Mouse (Mus musculus) intestine, postnatal 0 days (tissue): ENCODE measurements around the gene Mrps36. TPM values are rescaled to one million over a fixed set of nuclear protein-coding genes. Genes with fewer than 3 reads are reported as not detected.
"Not testable (repeated sequence)": the region's sequence is repeated elsewhere in the genome, so short reads cannot be mapped to it uniquely, and the experiment has no call there.

Experiments used
- ATAC-seq: fragments of 200-750 bp; cut with Nextera tagmentation; 2 replicates; pipeline ENCODE4 v1.8.0; 2017; ENCODE audit warnings: mild to moderate bottlenecking, moderate TSS enrichment, moderate library complexity
- H3K27ac ChIP-seq: fragments of 300-500 bp; sonication (generic); 2 replicates; pipeline ENCODE4 v1.5.1; 2014; ENCODE audit warnings: mild to moderate bottlenecking, low read depth, low read length, moderate library complexity
- H3K27me3 ChIP-seq: fragments of 300-500 bp; sonication (generic); replicated peaks from 2 replicates; pipeline ENCODE4 v1.6.1; 2014; ENCODE audit warnings: low read length, mixed read lengths; ENCODE audit not compliant: control insufficient read depth, insufficient read depth
- H3K36me3 ChIP-seq: fragments of 300-500 bp; sonication (generic); 2 replicates; pipeline ENCODE4 v1.6.1; 2014; ENCODE audit warnings: mild to moderate bottlenecking, moderate library complexity; ENCODE audit not compliant: control insufficient read depth, insufficient read depth
- H3K4me1 ChIP-seq: fragments of 300-500 bp; sonication (generic); replicated peaks from 2 replicates; pipeline ENCODE4 v1.6.1; 2014; ENCODE audit warnings: antibody characterized with exemption, low read length, mixed read lengths; ENCODE audit not compliant: control insufficient read depth, insufficient read depth
- H3K4me2 ChIP-seq: fragments of 300-500 bp; sonication (generic); replicated peaks from 2 replicates; pipeline ENCODE4 v1.6.1; 2014; ENCODE audit warnings: low read depth, mild to moderate bottlenecking, moderate library complexity
- H3K4me3 ChIP-seq: fragments of 300-500 bp; sonication (generic); 2 replicates; pipeline ENCODE4 v1.5.1; 2014; ENCODE audit warnings: low read depth, low read length
- H3K9ac ChIP-seq: fragments of 300-500 bp; sonication (generic); 2 replicates; pipeline ENCODE4 v1.6.1; 2014; ENCODE audit warnings: mild to moderate bottlenecking, low read depth, low read length
- H3K9me3 ChIP-seq: fragments of 300-500 bp; sonication (generic); 2 replicates; pipeline ENCODE4 v1.6.1; 2016; ENCODE audit warnings: mixed run types; ENCODE audit not compliant: control insufficient read depth
- CTCF ChIP-seq: sonication (generic); IDR thresholded peaks from 2 replicates; pipeline ENCODE4 v1.5.1; 2016; ENCODE audit warnings: low read depth, mild to moderate bottlenecking, control low read depth, antibody characterized with exemption, moderate library complexity
- WGBS: fragments of 180-500 bp; shearing (Covaris S2); extraction: QIAGEN DNeasy Blood & Tissue Kit; methylation state at CpG from one replicate; pipeline ENCODE4 v1.1.7; 2014; 5-methylcytosine and 5-hydroxymethylcytosine counted together
- polyA plus RNA-seq: library from polyadenylated mRNA; unstranded; fragments of >200 nt; fragmentation: Nextera tagmentation; extraction: Ambion mirVana; gene quantifications from 2 replicates; pipeline ENCODE4 v1.2.1, GENCODE M21; 2015

The Mrps36 gene
- polyA plus RNA-seq, 1 experiment from 2014 or later = 410 TPM

GRCm38 (mm10) chr13:100728530-100728929 lies 15.9 kb downstream of the Mrps36 start:
- not testable (repeated sequence) for H3K4me2 ChIP-seq, H3K27ac ChIP-seq, H3K27me3 ChIP-seq, ATAC-seq, H3K9me3 ChIP-seq, H3K4me1 ChIP-seq, H3K9ac ChIP-seq, H3K4me3 ChIP-seq
- 94% methylated on average over 4 of the region's 4 CpGs for WGBS
- peaks cover 12% of the 10 kb centered on the region; the same call in 1 of the 2 replicates for H3K36me3 ChIP-seq
- 0 out of 2 replicates have a peak, but pooled peaks have one; percentile 15 for TF ChIP-seq CTCF

- Histone ChIP-seq H3K4me2 (no peak overlapping the region), H3K27me3 (no peaks in the 10 kb centered on the region), H3K4me1 (no peaks in the 10 kb centered on the region), H3K27ac (no peak overlapping the region), H3K36me3 (peaks cover 12% of the 10 kb centered on the region; the same call in 1 of the 2 replicates), H3K9me3 (no peaks in the 10 kb centered on the region), H3K9ac (no peak overlapping the region), H3K4me3 (no peak overlapping the region)
- WGBS = 88% methylated on average over 5 of the region's 5 CpGs
- no peak for TF ChIP-seq CTCF
- ATAC-seq = no peak
Observed at GRCm38 (mm10) chr13:100728086-100728485, 16.4 kb downstream of the Mrps36 start.

- Histone ChIP-seq H3K27ac (no peak overlapping the region), H3K27me3 (no peaks in the 10 kb centered on the region), H3K4me2 (no peak overlapping the region), H3K4me3 (no peak overlapping the region), H3K9me3 (no peaks in the 10 kb centered on the region), H3K36me3 (peaks cover 28% of the 10 kb centered on the region), H3K9ac (no peak overlapping the region), H3K4me1 (no peaks in the 10 kb centered on the region)
- 86% methylated on average over 10 of the region's 10 CpGs for WGBS
- no peak for ATAC-seq
- TF ChIP-seq CTCF = no peak
Observed at GRCm38 (mm10) chr13:100725194-100725593, 19.3 kb downstream of the Mrps36 start.

GRCm38 (mm10) chr13:100724051-100724754 lies 20.3 kb downstream of the Mrps36 start:
- Histone ChIP-seq H3K4me2 (no peak overlapping the region), H3K9me3 (no peaks in the 10 kb centered on the region), H3K27ac (no peak overlapping the region), H3K4me3 (no peak overlapping the region), H3K36me3 (peaks cover 28% of the 10 kb centered on the region), H3K4me1 (no peaks in the 10 kb centered on the region), H3K27me3 (no peaks in the 10 kb centered on the region), H3K9ac (no peak overlapping the region)
- no peak for ATAC-seq
- TF ChIP-seq CTCF = no peak
- WGBS = 83% methylated on average over 7 of the region's 7 CpGs

- Histone ChIP-seq H3K36me3 (peaks cover 39% of the 10 kb centered on the region), H3K4me1 (no peaks in the 10 kb centered on the region), H3K9me3 (no peaks in the 10 kb centered on the region), H3K4me2 (no peak overlapping the region), H3K27me3 (no peaks in the 10 kb centered on the region), H3K4me3 (no peak overlapping the region), H3K27ac (no peak overlapping the region), H3K9ac (no peak overlapping the region)
- no peak for TF ChIP-seq CTCF
- 95% methylated on average over 5 of the region's 5 CpGs for WGBS
- no peak for ATAC-seq
Observed at GRCm38 (mm10) chr13:100721656-100722055, 22.8 kb downstream of the Mrps36 start.

GRCm38 (mm10) chr13:100715467-100715866 lies 29.0 kb downstream of the Mrps36 start:
- Histone ChIP-seq H3K36me3 (peaks cover 65% of the 10 kb centered on the region), H3K4me1 (no peaks in the 10 kb centered on the region), H3K4me2 (no peak overlapping the region), H3K9ac (no peak overlapping the region), H3K4me3 (no peak overlapping the region), H3K9me3 (no peaks in the 10 kb centered on the region), H3K27me3 (no peaks in the 10 kb centered on the region), H3K27ac (no peak overlapping the region)
- WGBS = 86% methylated on average over 6 of the region's 6 CpGs
- no peak for ATAC-seq
- no peak for TF ChIP-seq CTCF

- no peaks in the 10 kb centered on the region for H3K27me3 ChIP-seq
- H3K27ac ChIP-seq = no peak overlapping the region
- H3K36me3 ChIP-seq = peaks cover 77% of the 10 kb centered on the region
- H3K4me1 ChIP-seq = no peaks in the 10 kb centered on the region
- no peak for TF ChIP-seq CTCF
- WGBS = 98% methylated on average over 7 of the region's 7 CpGs
- no peaks in the 10 kb centered on the region for H3K9me3 ChIP-seq
- no peak overlapping the region for H3K4me2 ChIP-seq
- no peak overlapping the region for H3K4me3 ChIP-seq
- ATAC-seq = no peak
- H3K9ac ChIP-seq = no peak overlapping the region
Observed at GRCm38 (mm10) chr13:100706206-100706605, 38.3 kb downstream of the Mrps36 start.
